Mouse (Mus musculus): ENCODE data around the gene Tbck. TPM values are rescaled to one million over a fixed set of nuclear protein-coding genes. Genes with fewer than 3 reads are reported as not detected.

The Tbck gene
- polyA plus RNA-seq, 1 experiment = 17.3 TPM

DNA sequence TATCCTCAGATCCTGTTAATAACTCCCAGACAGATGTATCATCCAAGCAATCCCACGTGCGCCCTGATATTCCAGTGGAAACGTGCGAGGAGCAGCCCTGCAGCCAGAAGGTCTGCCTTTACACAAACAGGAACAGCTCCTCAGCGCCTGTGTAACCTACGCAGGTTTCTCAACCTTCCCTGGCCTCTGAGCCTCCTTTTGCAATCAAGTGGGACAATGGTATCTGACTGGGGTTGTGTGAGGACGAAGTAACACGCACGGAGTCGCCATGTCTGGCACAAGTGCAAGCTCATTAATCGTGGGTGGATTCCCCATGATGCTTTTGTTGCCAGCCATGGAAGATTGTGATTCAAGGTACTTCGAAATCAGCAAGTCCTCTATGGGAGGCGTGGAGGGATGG is 179.9 kb downstream of the Tbck start:
- Histone ChIP-seq H3K27ac (ENCODE audit: insufficient read depth, low read depth, low read length) (no peak overlapping the region), H3K4me3 (ENCODE audit: insufficient read depth, low read length) (no peak overlapping the region), H3K4me1 (ENCODE audit: control insufficient read depth, insufficient read depth, low read length) (peaks cover 8% of the 10 kb centered on the region)
- TF ChIP-seq CTCF (IDR thresholded peaks at IDR 0.05; ENCODE audit: low read depth, low read length) = no peak
- TF ChIP-seq POLR2A (IDR thresholded peaks at IDR 0.05; ENCODE audit: borderline replicate concordance, low read depth, low read length) = no peak

DNA sequence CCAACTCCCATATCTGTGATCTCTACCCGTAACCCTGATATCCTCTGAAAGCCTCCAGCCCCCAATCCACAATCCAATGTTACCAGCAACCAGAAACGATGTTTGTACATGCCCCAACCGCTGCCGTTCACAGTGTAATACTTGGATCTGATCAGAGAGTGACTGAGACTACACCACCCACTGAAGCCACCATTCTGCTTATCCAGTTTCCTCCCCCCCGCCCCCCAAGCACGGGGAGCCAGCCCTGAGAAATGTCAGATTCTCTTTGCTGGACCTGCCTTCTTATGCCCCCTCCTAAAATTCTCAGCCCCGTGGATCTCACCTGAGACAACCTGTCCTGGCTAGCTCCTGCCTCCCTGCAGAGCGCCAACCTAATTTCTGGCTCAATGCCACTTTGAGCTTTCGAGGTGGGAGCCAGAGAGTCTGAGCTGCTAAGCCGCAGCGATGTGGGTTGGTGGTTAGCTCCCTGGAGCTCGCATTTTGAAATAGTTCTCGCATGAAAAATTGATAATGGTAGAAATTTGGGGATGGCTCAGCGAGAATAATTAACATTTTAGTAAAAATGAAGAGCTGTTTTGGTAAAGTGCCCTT is 180.5 kb downstream of the Tbck start:
- H3K4me1 ChIP-seq (ENCODE audit: control insufficient read depth, insufficient read depth, low read length) = peaks cover 8% of the 10 kb centered on the region
- H3K27ac ChIP-seq (ENCODE audit: insufficient read depth, low read depth, low read length) = no peak overlapping the region
- TF ChIP-seq CTCF (IDR thresholded peaks at IDR 0.05; ENCODE audit: low read depth, low read length) = no peak
- TF ChIP-seq POLR2A (IDR thresholded peaks at IDR 0.05; ENCODE audit: borderline replicate concordance, low read depth, low read length) = no peak

DNA sequence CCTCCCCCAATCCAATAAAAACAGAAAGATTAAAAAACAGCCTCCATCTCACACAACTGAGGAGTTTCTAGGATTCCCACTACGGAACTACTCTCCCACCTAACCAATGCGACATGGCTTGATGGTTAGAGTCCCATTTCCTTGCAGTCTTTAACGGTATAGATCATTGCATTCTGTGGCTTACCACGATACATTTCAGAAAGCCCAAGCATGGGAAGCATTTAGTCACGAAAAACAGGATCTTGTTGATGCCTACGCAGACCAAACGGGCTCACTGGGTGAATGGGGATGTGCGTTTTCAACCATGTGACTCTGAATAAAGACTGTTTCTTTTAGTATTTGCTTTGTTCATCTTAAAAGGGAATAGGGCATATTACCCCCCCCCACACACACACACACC is 181.0 kb downstream of the Tbck start:
- H3K4me3 ChIP-seq (ENCODE audit: insufficient read depth, low read length) = no peak overlapping the region
- TF ChIP-seq CTCF (IDR thresholded peaks at IDR 0.05; ENCODE audit: low read depth, low read length) (no peak), POLR2A (IDR thresholded peaks at IDR 0.05; ENCODE audit: borderline replicate concordance, low read depth, low read length) (no peak)

More for the DNA sequence above, 180.5 kb downstream of the Tbck start:
- H3K4me3 ChIP-seq (ENCODE audit: insufficient read depth, low read length) = no peak overlapping the region

DNA sequence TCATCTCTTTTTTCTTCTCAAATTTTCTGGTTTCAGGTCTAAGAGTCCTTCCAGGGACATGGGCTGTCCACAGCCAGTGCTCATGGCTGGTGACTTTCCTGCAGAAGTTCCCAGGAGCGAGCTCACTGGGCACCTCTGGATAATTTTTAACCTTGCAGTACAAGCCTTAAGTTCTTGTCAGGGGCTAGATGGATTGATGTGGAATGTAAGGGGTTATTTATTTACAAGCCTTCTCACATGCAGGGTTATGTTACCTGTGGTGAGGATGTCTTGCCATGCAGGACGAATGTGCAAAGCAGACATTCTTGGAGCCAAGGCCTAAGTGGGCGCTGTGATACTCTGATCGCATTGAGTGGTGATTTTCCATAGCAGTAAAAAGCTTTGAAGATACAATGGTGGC is 181.7 kb downstream of the Tbck start:
- Histone ChIP-seq H3K27ac (ENCODE audit: insufficient read depth, low read depth, low read length) (no peak overlapping the region), H3K4me1 (ENCODE audit: control insufficient read depth, insufficient read depth, low read length) (peaks cover 11% of the 10 kb centered on the region), H3K4me3 (ENCODE audit: insufficient read depth, low read length) (no peak overlapping the region)
- TF ChIP-seq POLR2A (IDR thresholded peaks at IDR 0.05; ENCODE audit: borderline replicate concordance, low read depth, low read length) (no peak), CTCF (IDR thresholded peaks at IDR 0.05; ENCODE audit: low read depth, low read length) (no peak)

More for the DNA sequence above, 181.0 kb downstream of the Tbck start:
- Histone ChIP-seq H3K27ac (ENCODE audit: insufficient read depth, low read depth, low read length) (no peak overlapping the region), H3K4me1 (ENCODE audit: control insufficient read depth, insufficient read depth, low read length) (peaks cover 8% of the 10 kb centered on the region)

DNA sequence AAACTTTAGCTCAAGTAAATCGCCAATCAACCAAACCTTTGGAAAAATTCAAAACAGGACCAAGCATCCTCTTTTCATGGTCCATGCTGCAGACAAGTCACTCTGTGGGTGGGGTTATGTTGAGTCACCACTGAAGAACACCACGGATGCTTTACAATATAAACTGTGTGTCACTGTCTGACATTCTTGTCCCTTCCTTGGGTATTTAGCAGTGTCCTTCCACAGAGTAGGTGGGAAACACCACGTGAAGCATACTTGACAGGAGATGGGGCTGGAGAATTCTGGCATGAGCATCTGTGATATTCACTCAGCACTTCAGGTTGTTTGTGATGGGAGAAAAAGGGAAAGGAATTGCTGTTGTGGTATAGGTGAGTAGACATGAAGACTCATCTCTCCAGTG is 183.0 kb downstream of the Tbck start:
- Histone ChIP-seq H3K27ac (ENCODE audit: insufficient read depth, low read depth, low read length) (no peak overlapping the region), H3K4me3 (ENCODE audit: insufficient read depth, low read length) (no peak overlapping the region), H3K4me1 (ENCODE audit: control insufficient read depth, insufficient read depth, low read length) (peaks cover 19% of the 10 kb centered on the region)
- TF ChIP-seq CTCF (IDR thresholded peaks at IDR 0.05; ENCODE audit: low read depth, low read length) = no peak
- no peak for TF ChIP-seq POLR2A (IDR thresholded peaks at IDR 0.05; ENCODE audit: borderline replicate concordance, low read depth, low read length)

DNA sequence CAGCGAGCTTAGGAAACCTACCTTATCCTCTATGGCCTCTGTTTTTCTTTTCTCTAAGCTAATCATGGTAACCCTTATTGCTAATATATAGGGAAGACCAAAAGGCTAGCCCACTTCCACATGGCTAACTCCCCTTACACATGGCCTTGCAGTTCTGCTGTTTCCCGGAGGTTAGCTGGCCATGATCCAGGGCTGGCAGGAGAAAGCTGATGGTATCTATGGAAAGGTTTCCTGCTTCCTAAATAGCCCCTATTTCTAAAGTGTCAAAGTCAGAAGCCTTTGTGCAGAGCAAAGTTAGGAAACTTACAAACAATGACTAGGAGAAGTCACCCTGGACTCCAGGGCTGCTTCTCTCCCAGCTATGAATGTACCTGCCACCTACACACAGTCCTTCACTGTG is 184.9 kb downstream of the Tbck start:
- TF ChIP-seq CTCF (IDR thresholded peaks at IDR 0.05; ENCODE audit: low read depth, low read length) (no peak), POLR2A (IDR thresholded peaks at IDR 0.05; ENCODE audit: borderline replicate concordance, low read depth, low read length) (no peak)
- H3K27ac ChIP-seq (ENCODE audit: insufficient read depth, low read depth, low read length) = no peak overlapping the region
- peaks cover 20% of the 10 kb centered on the region for H3K4me1 ChIP-seq (ENCODE audit: control insufficient read depth, insufficient read depth, low read length)
- H3K4me3 ChIP-seq (ENCODE audit: insufficient read depth, low read length) = no peak overlapping the region

DNA sequence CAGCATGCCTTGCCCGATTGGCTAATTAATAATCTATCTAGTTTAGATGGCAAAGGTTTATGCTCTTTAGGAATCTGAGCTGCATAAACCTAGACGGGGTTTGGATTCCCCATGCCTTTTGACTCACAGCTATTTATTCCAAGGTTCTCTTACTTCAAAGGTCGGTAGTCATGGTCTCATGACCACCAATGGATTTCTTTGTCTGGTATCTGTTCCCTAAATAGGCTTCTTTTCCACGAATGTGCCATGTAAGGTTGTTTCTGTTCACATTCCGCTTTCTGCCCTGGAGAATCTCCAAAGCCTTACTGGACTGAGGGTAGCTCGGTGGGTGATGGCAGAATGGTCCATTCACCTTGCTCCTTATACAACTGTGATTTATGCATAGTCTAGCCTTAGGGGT is 186.1 kb downstream of the Tbck start:
- Histone ChIP-seq H3K4me1 (ENCODE audit: control insufficient read depth, insufficient read depth, low read length) (peaks cover 18% of the 10 kb centered on the region), H3K4me3 (ENCODE audit: insufficient read depth, low read length) (no peak overlapping the region), H3K27ac (ENCODE audit: insufficient read depth, low read depth, low read length) (no peak overlapping the region)
- TF ChIP-seq POLR2A (IDR thresholded peaks at IDR 0.05; ENCODE audit: borderline replicate concordance, low read depth, low read length) (no peak), CTCF (IDR thresholded peaks at IDR 0.05; ENCODE audit: low read depth, low read length) (no peak)

DNA sequence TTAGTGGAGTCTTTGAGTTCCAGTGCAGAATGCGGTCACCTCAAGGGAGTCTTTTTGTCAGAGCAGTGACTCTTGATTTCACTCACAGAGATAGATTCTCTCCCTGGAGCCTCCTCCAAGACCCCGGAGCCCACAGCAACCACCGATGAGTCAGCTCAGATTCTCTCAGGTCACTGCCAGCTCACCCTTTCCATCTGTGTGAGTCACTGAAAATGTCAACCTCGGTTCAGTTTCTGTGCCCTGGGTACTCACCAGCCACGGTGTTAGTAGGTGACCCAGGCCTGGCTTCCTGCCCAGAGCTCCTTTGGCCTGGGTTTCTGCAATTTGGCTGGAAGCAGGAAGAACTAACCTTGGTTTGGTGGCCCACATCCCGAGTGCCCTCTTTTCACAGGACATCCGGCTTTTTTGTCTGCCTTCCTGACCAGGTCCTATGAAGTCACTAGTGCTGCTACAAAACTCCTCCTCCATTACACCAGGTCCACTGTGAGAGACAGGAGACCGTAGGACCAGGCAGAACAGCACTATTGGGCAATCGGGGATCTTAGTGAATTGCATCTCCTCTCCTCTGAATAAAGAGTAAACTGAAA is 187.5 kb downstream of the Tbck start:
- TF ChIP-seq POLR2A (IDR thresholded peaks at IDR 0.05; ENCODE audit: borderline replicate concordance, low read depth, low read length) (no peak), CTCF (IDR thresholded peaks at IDR 0.05; ENCODE audit: low read depth, low read length) (no peak)
- no peak overlapping the region for H3K4me3 ChIP-seq (ENCODE audit: insufficient read depth, low read length)
- H3K4me1 ChIP-seq (ENCODE audit: control insufficient read depth, insufficient read depth, low read length) = peaks cover 12% of the 10 kb centered on the region
- H3K27ac ChIP-seq (ENCODE audit: insufficient read depth, low read depth, low read length) = no peak overlapping the region

DNA sequence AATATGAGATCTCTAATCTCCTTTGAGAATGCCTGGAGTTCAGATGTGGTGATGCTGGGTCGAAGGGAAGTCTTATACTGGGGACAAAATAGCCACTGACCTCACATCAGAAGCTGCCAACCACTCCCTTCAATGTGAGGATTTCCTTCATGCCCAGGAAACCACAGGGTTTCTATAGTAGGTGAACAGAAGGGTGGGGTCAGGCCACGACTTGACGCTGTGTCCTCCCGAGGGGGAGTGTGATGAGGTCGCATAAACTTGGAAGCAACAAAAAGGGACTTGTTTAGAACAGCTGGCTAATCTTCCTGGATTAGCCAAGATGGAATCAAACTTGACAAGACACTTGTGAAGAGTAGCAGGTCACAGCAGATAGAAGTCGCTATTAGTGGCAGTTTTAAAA is 189.3 kb downstream of the Tbck start:
- no peak for TF ChIP-seq CTCF (IDR thresholded peaks at IDR 0.05; ENCODE audit: low read depth, low read length)
- no peak for TF ChIP-seq POLR2A (IDR thresholded peaks at IDR 0.05; ENCODE audit: borderline replicate concordance, low read depth, low read length)
- H3K4me3 ChIP-seq (ENCODE audit: insufficient read depth, low read length) = no peak overlapping the region
- H3K27ac ChIP-seq (ENCODE audit: insufficient read depth, low read depth, low read length) = no peak overlapping the region

DNA sequence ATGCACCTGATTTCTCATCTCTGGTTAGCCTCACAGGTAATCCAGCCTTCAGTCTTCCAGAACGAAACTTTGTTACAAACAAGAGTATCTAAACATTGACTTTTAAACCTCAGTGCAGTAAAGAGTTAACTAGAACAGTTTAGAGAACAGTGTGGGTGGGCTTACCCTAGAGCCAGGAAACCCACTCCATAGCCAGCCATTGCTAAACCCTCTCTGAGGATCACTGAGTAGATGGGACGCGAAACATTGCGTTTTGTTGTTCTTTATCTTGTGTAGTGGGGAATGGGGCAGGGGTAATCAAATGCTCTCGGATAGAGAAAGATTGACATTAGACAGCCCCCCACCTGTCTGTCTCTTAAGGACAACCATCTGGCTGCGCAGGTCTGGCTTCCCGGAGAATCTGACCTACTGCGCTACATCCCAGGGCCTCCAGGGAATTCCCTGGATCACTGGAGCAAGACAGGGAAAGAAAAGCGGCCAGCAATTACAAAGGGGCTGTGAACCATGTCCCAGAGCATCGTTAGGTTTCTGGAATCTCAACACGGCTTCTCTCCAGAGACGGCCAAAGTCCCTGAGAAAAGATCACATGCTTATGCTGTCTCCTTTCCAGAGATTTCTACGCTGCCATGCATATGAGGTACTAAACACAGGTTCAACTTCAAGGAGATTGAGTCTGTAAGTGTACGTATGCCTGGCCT is 192.2 kb downstream of the Tbck start:
- Histone ChIP-seq H3K27ac (ENCODE audit: insufficient read depth, low read depth, low read length) (no peak overlapping the region), H3K4me1 (ENCODE audit: control insufficient read depth, insufficient read depth, low read length) (peaks cover 9% of the 10 kb centered on the region; the same call in 1 of the 2 replicates), H3K4me3 (ENCODE audit: insufficient read depth, low read length) (no peak overlapping the region)
- TF ChIP-seq CTCF (IDR thresholded peaks at IDR 0.05; ENCODE audit: low read depth, low read length) (no peak), POLR2A (IDR thresholded peaks at IDR 0.05; ENCODE audit: borderline replicate concordance, low read depth, low read length) (no peak)

More for the DNA sequence above, 189.3 kb downstream of the Tbck start:
- peaks cover 12% of the 10 kb centered on the region for H3K4me1 ChIP-seq (ENCODE audit: control insufficient read depth, insufficient read depth, low read length)
